Mouse (Mus musculus): ENCODE results near the gene Igsf21.

GRCm38 (mm10) chr4:140109626-140109948 is 137.0 kb downstream of the Igsf21 start:
- TF ChIP-seq CTCF (IDR thresholded peaks at IDR 0.05; ENCODE audit: low read depth) (no peak), EP300 (IDR thresholded peaks at IDR 0.05; ENCODE audit: low read depth) (no peak)
